Comparison of ENCODE assay signal across 8 mouse cellular contexts in genomic region chr3:83789651-83790451, GRCm38 (mm10). TPM values are rescaled to one million over a fixed set of nuclear protein-coding genes. Genes with fewer than 3 reads are reported as not detected.
DNase-seq lines count a peak whose midpoint lies in the region; ATAC-seq lines count a peak whose summit lies in the region.

No protein-coding gene starts in this region.

- H3K27ac ChIP-seq in limb, embryonic 15.5 days: peak overlapping the region; percentile 51; the same call in 1 of the 2 replicates

- H3K4me2 ChIP-seq in limb, embryonic 15.5 days: peak overlapping the region; percentile 93

- H3K9ac ChIP-seq in limb, embryonic 15.5 days: peak overlapping the region; percentile 70

- no peaks in the 10 kb centered on the region for H3K4me1 ChIP-seq in erythroblast, embryonic 14.5 days (ENCODE audit: control insufficient read depth)
- peaks cover 5% of the 10 kb centered on the region; the same call in 1 of the 2 replicates for H3K4me1 ChIP-seq in limb, embryonic 15.5 days

- WGBS in limb, embryonic 15.5 days: 2% methylated on average over 44 of the region's 44 CpGs

- H3K4me3 ChIP-seq in erythroblast, embryonic 14.5 days (replicated peaks): peak overlapping the region; percentile 25
- H3K4me3 ChIP-seq in limb, embryonic 15.5 days: peak overlapping the region; percentile 67

- peak; percentile 29 for DNase-seq in thymus, postnatal 0 days (ENCODE audit: low spot score)
- no peak for DNase-seq in thymus, postnatal 10 days (ENCODE audit: low spot score in 2 of 2)
- DNase-seq in frontal cortex, postnatal 25 days (ENCODE audit: low spot score in 2 of 2): no peak

- peaks cover 30% of the 10 kb centered on the region for H3K27me3 ChIP-seq in erythroblast, embryonic 14.5 days (ENCODE audit: control insufficient read depth)
- H3K27me3 ChIP-seq in limb, embryonic 15.5 days: no peaks in the 10 kb centered on the region

- ATAC-seq in erythroblast, adult 5-6 weeks (replicated peaks; ENCODE audit: low FRiP score, poor library complexity, severe bottlenecking): no peak
- ATAC-seq in granulocyte monocyte progenitor cell, adult 5-6 weeks (replicated peaks; ENCODE audit: poor library complexity, severe bottlenecking): peak; percentile 74
- peak; percentile 67; the same call in 1 of the 2 replicates for ATAC-seq in limb, embryonic 15.5 days (ENCODE audit: insufficient number of reproducible peaks, low FRiP score, low TSS enrichment, low read depth)
- ATAC-seq in neutrophil, adult 5-6 weeks (ENCODE audit: extremely low read depth, insufficient number of reproducible peaks, low FRiP score, poor library complexity, severe bottlenecking): peak; percentile 30; the same call in 1 of the 2 replicates

- H3K36me3 ChIP-seq in erythroblast, embryonic 14.5 days (ENCODE audit: control insufficient read depth): no peaks in the 10 kb centered on the region
- H3K36me3 ChIP-seq in limb, embryonic 15.5 days: no peaks in the 10 kb centered on the region

- H3K9me3 ChIP-seq in erythroblast, embryonic 14.5 days (ENCODE audit: control insufficient read depth, low read length): no peaks in the 10 kb centered on the region
- H3K9me3 ChIP-seq in limb, embryonic 15.5 days: no peaks in the 10 kb centered on the region

RNA-seq across cellular contexts. Expression of gene Sfrp2, which starts 23.7 kb away (rescaled TPM):
- polyA plus RNA-seq in erythroblast, embryonic 14.5 days (2012): not detected in 2 replicates
- not detected in 2 replicates for total RNA-seq in erythroblast, adult 5-6 weeks (2015; ENCODE audit: low replicate concordance)
- total RNA-seq in erythroblast, adult 5-6 weeks (2017; ENCODE audit: low replicate concordance): not detected in 2 replicates
- 3.6 and 6.8 TPM in 2 replicates for polyA plus RNA-seq in thymus, postnatal 0 days (2015; fragmentation: Nextera tagmentation; extraction: Ambion mirVana)
- total RNA-seq in granulocyte monocyte progenitor cell, adult 5-6 weeks (2014; fragmentation: Nextera tagmentation): not detected in 2 replicates
- total RNA-seq in granulocyte monocyte progenitor cell, adult 5-6 weeks (2017): not detected in 2 replicates
- 247 and 354 TPM in 2 replicates for polyA plus RNA-seq in limb, embryonic 15.5 days (2015; fragmentation: Nextera tagmentation; extraction: Ambion mirVana)
- not detected in 2 replicates for total RNA-seq in neutrophil, adult 5-6 weeks (2017)

RNA-seq across cellular contexts. Expression of gene Tlr2, which starts 51.7 kb away (rescaled TPM):
- 0.02 TPM in 1 of 2 replicates, not detected in the other for polyA plus RNA-seq in erythroblast, embryonic 14.5 days (2012)
- 1.5 and 5.9 TPM in 2 replicates for total RNA-seq in erythroblast, adult 5-6 weeks (2015; ENCODE audit: low replicate concordance)
- 4.4 and 5.6 TPM in 2 replicates for total RNA-seq in erythroblast, adult 5-6 weeks (2017; ENCODE audit: low replicate concordance)
- 3.6 and 4.9 TPM in 2 replicates for polyA plus RNA-seq in thymus, postnatal 0 days (2015; fragmentation: Nextera tagmentation; extraction: Ambion mirVana)
- total RNA-seq in granulocyte monocyte progenitor cell, adult 5-6 weeks (2014; fragmentation: Nextera tagmentation): 11.2 and 13.4 TPM in 2 replicates
- total RNA-seq in granulocyte monocyte progenitor cell, adult 5-6 weeks (2017): 7.8 and 14.1 TPM in 2 replicates
- polyA plus RNA-seq in limb, embryonic 15.5 days (2015; fragmentation: Nextera tagmentation; extraction: Ambion mirVana): 9.3 and 11.7 TPM in 2 replicates
- total RNA-seq in neutrophil, adult 5-6 weeks (2017): 49.6 and 54.5 TPM in 2 replicates
